Mouse (Mus musculus): ENCODE measurements around the gene Coq2.

Gene Coq2

GRCm38 (mm10) chr5:100658460-100658859, 16.5 kb downstream of the Coq2 start:
- no peak for DNase-seq

DNA sequence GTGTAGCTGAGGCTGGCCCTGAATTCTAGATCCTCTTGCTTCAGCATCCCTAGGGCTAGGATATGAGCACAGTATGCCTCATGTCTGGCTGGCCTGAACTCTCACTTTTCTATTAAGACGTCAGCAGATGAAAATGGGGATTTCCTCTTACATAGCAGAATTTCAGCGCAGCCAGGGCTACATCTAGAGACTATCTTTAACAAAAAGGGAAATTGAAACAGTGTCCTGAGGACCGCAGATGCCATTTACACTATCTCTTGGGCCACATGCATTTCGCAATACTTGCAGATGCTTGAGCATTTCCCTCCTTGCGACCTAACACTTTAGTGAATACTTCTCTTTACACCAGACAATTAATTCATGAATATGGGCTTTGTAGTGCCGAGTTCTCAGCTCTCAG, 18.6 kb downstream of the Coq2 start:
- DNase-seq: no peak

- DNase-seq: no peak
Measured at GRCm38 (mm10) chr5:100652327-100652726, 22.6 kb downstream of the Coq2 start.

DNA sequence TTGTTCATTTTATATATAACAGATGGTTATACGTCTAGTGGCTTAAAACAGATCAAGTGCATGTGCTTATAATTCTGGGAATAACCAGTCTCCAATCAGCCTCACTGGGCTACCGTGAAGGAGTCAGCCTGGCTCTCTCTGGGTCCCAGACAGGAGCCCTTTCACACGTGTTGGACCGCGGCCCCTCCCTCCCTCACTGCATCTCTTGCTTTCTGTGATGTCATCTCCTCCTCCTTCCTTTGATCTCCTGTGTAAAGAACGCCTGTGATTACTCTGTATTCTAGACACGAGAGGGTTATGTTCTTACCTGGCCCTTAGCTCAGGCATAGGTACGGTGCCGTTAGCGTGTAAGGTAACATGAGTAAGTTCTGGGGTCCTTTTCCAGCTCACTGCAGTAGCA, 23.5 kb downstream of the Coq2 start:
- no peak for DNase-seq

DNA sequence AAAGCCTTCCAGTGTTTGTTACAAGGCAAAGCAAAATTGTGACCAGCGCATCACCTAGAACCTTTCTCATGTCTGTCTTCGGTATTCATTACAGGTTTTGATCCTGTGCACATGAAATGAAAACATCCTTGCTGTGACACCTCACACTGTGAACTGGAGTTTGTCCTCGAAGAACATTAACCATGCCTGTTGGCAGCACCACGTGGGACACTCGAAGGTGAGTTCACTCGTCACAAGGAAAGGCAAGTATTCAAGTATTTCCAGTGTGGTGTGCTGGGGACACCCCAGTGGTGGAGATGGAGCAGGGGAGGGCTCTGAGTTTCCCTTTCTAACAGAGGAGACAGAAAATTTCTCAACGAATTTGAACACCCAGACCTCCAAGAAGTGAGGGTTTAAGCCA, 24.0 kb downstream of the Coq2 start:
- no peak for DNase-seq

- no peak for DNase-seq
Measured at GRCm38 (mm10) chr5:100648546-100648945, 26.4 kb downstream of the Coq2 start.

DNA sequence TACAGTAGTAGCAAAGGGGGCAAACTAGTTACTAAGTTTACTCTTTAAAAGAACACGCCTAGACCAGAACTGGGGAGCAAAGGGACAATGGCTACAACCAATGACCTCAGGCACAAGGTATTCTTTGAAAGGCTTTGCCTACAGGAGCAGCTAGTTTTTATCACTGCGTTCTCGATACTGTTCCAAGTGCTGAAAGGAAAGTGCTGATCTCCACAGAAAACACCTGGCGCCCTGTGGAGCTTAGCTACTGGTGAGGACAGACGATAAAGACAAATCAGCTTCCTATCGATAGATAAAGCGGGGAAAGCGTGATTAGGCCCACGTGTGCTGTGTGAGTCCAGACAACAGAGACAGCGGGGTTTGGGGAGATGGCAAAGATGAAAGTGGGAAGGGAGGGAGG, 26.9 kb downstream of the Coq2 start:
- DNase-seq: no peak

DNA sequence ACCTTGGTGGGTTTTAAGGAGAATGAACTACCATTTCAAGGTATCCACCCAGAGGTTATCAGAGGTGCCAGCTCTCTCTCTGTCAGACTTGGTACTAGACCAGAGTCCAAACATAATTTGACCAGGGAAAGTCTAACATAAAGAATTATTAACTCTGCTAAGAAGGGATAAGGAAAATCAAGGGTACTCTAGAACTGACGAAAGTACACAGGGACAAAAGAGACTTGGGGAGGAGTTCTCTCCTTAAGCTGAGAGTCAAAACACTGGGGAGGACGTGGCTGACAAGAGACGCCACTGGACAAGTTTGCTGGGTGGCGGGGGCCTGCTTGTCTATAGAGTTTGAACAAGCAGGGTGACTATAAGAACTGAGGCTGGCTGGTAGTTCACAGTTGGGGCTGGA, 28.4 kb downstream of the Coq2 start:
- DNase-seq: peak; percentile 36

GRCm38 (mm10) chr5:100643991-100644535, 30.9 kb downstream of the Coq2 start:
- peak; percentile 58 for DNase-seq

- DNase-seq: peak; percentile 48
Measured at GRCm38 (mm10) chr5:100643253-100643990, 31.5 kb downstream of the Coq2 start.

DNA sequence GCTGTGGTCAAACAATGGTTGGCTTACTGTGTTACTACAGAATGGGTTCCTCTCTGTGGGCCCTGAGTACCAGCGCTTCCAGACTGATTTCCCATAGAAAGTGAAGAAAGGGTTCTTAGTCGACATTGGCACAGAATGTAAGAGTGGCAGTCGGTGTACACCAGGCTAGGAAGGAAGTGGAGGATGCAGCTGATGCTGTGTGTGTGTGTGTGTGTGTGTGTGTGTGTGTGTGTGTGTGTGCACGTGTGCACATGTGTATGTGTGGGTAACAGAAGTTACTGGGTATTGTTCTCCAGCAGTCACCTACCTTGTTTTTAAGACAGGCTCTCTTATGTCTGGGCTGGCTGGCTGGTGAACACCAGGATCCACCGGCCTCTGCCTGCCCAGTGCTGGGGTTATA, 32.6 kb downstream of the Coq2 start:
- no peak for DNase-seq

DNA sequence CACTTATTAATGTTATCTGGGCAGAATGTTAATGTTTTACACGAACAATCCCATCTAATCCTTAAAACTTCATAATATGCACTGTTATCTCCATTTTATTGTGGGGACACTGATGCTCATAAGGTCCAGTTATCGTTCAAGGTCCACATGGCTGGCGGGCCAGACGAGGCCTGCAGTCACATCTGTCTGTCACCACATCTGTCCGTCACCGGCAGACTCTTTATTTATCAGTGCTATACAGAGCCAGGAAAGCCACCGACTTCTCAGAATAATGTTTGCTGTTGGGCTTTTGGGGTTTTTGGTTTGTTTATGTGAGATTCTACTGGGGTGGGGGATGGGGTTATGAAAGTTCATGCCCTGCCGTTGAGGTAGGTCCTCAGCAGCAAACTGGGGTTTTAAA, 36.5 kb downstream of the Coq2 start:
- DNase-seq: no peak

- DNase-seq: peak; percentile 58
Measured at GRCm38 (mm10) chr5:100636794-100637544, 38.0 kb downstream of the Coq2 start.

DNA sequence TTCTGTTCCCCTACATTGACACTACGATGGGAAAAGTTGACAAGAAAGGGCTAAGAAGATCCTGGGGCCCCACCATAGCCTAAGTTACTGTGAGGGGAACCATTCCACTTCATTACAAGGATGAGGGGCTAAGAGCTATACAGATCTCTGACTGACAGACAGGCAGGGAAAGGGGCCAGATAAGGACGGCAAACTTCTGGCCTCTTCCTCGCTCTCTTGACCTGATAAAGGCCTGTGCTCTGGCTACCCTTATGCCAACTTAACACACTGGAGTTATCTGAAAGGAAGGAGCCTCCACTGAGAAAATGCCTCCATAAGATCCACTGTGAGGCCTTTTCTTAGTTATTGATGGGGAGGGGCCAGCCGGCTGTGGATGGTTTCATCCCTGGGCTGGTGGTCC, 39.0 kb downstream of the Coq2 start:
- DNase-seq: no peak

DNA sequence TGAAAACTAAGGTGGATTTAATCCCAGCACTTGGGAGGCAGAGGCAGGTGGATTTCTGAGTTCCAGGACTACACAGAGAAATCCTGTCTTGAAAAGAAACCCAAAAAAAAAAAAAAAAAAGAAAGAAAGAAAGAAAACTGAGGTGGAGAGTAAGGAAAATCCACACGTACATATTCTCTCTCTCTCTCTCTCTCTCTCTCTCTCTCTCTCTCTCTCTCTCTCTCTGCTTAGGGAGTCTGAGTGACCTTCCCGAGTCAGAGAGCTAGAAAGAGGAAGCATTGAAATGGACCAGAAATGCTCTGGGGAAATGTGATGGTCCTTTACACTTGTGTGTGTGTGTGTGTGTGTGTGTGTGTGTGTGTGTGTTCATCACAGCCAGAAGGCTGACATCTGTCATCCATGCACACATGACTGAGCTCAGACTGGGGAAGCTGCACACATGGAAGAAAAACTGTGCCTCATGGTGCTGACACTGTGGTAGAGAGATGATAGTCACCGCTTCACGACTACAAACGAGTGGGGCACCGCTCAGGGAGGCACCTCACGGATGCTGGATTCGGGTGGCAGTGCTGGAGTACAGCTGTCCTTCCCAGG, 40.0 kb downstream of the Coq2 start:
- DNase-seq: no peak

GRCm38 (mm10) chr5:100632540-100633129, 42.3 kb downstream of the Coq2 start:
- peak; percentile 87 for DNase-seq

- no peak for DNase-seq
Measured at GRCm38 (mm10) chr5:100628807-100629206, 46.1 kb downstream of the Coq2 start.

GRCm38 (mm10) chr5:100626526-100626925, 48.4 kb downstream of the Coq2 start:
- DNase-seq: no peak

DNA sequence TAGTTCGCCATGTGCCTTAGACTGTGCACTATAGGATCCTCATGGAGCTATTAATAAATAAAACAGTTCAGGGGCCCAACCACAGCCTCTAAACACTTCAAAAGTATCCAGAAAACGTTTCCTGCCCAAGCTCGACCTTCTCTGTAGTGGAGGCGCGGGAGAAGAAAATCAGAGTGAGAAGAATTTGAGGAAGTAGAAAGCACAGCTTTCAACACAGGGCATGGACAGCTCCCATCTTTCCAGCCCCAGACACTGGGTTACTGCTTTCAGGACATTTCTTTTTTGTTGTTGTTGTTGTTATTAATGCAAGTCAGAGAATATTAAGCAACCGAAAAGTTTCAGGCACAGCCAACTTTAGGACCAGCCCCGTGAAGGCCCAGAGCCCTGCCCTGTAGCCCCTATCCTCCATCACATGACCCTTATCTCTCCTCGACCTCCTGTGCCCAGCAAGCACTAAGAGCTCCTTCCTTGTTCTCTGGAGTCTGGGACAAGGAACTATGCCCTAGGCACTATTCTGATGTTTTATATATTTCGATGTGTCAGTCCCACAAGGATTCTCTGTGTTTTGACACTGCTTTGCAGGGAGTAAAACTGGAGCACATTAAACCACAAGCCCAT, 50.1 kb downstream of the Coq2 start:
- no peak for DNase-seq

DNA sequence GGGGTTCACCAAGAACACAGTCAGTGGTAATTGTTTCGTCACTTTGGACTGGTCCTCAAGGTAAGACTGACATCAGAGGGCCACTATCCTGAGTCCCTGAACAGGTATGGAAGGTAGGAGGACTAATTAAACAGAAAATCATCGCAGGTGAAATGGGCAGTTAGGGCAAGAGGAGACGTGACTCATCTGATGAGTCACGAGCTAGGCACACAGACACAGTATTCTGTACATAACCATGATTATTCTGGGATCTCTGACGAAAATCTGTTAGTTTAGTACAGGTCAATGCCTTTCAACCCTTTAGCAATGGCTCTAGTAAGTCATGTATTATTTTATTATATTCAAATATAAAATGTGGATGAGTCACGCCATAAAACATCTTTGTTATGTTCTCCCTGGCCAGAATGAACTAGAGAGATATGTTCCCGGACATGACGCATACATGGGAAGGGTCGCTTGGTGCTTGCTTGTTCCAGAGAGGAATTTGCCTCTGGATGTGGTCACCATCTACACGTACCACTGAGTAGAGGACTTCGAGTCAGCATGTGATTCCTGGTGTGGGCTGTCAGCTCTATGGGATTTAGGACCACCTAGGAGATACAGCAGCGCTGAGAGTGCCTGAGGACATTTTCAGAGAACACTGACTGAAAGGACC, 52.3 kb downstream of the Coq2 start:
- DNase-seq: no peak

DNA sequence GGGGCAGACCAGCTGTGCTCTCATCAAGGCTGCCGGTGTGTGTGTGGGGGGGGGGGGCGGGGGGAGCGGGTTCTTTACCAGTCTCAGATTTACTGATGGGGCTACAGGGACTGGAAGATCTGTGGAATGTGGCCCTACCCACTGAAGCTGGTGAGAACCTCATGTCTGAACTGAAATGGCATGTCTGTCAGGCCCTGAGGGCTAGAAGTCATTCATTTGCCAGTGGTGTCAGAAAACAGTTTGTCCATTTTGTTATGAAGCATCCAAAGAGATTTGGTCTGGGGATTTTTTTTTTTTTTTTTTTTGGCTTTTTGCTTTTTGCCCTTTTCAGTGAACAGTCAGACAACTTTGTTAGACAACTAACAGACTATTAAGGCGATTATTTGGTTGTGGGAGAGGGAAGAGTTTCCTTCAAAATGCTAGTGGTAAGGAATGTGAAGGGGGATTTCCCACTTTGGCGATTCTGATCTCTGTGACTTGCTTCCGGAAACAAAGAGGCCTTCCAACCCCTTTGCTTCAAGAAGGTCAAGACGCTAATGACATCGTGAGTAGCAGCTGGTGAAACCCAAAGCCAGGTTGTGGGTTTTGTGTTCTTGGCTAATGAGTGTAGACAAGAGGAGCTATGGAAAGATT, 52.9 kb downstream of the Coq2 start:
- no peak for DNase-seq

GRCm38 (mm10) chr5:100620952-100621351, 54.0 kb downstream of the Coq2 start:
- DNase-seq: no peak
